Mouse (Mus musculus) heart, embryonic 14.5 days (tissue): ENCODE results near the gene Bglap3. TPM values are rescaled to one million over a fixed set of nuclear protein-coding genes. Genes with fewer than 3 reads are reported as not detected.

Experiments
- ATAC-seq: fragments of 200-750 bp; cut with Nextera tagmentation; 2 replicates; pipeline ENCODE4 v1.8.0; 2017; ENCODE audit warnings: low read depth, moderate TSS enrichment; ENCODE audit not compliant: insufficient number of reproducible peaks, insufficient read depth, low FRiP score
- H3K27ac ChIP-seq, 2 experiments: fragments of 200-500 bp in 1 of 2; fragments of 300-500 bp in 1 of 2; sonication (generic) in 1 of 2; replicated peaks in 1 of 2; 2 replicates each; pipeline ENCODE4 v1.5.1; 2012 to 2014; ENCODE audit warnings: low read depth in 2 of 2, low read length in 2 of 2, control low read depth in 1 of 2, mild to moderate bottlenecking in 1 of 2, mixed read lengths in 1 of 2; ENCODE audit not compliant: control insufficient read depth in 1 of 2, insufficient read depth in 1 of 2
- H3K27me3 ChIP-seq: fragments of 300-500 bp; sonication (generic); 2 replicates; pipeline ENCODE4 v1.6.1; 2014; ENCODE audit warnings: mild to moderate bottlenecking, low read length, control low read depth; ENCODE audit not compliant: control insufficient read depth, insufficient read depth
- H3K36me3 ChIP-seq: fragments of 300-500 bp; sonication (generic); 2 replicates; pipeline ENCODE4 v1.6.1; 2014; ENCODE audit warnings: mild to moderate bottlenecking, control low read depth, low read length, mixed read lengths; ENCODE audit not compliant: control insufficient read depth, insufficient read depth
- H3K4me1 ChIP-seq, 2 experiments: fragments of 200-500 bp in 1 of 2; fragments of 300-500 bp in 1 of 2; sonication (generic) in 1 of 2; 2 replicates each; pipeline ENCODE4 v1.6.1; 2012 to 2014; ENCODE audit warnings: low read length in 2 of 2, control low read depth in 1 of 2, mixed read lengths in 1 of 2; ENCODE audit not compliant: control insufficient read depth in 2 of 2, insufficient read depth in 2 of 2
- H3K4me2 ChIP-seq: fragments of 300-500 bp; sonication (generic); 2 replicates; pipeline ENCODE4 v1.6.1; 2014; ENCODE audit warnings: mild to moderate bottlenecking, low read length
- H3K4me3 ChIP-seq, 2 experiments: fragments of 200-500 bp in 1 of 2; fragments of 300-500 bp in 1 of 2; sonication (generic) in 1 of 2; 2 replicates each; pipeline ENCODE4 v1.5.1; 2012 to 2014; ENCODE audit warnings: low read length in 2 of 2, mild to moderate bottlenecking in 2 of 2, control low read depth in 1 of 2, low read depth in 1 of 2, moderate library complexity in 1 of 2; ENCODE audit not compliant: control insufficient read depth in 1 of 2, insufficient read depth in 1 of 2
- H3K9ac ChIP-seq: fragments of 300-500 bp; sonication (generic); 2 replicates; pipeline ENCODE4 v1.6.1; 2014; ENCODE audit warnings: mild to moderate bottlenecking, low read length
- H3K9me3 ChIP-seq: fragments of 300-500 bp; sonication (generic); 2 replicates; pipeline ENCODE4 v1.6.1; 2016; ENCODE audit warnings: low read length, control low read depth; ENCODE audit not compliant: control insufficient read depth
- WGBS: fragments of 180-500 bp; shearing (Covaris S2); extraction: QIAGEN DNeasy Blood & Tissue Kit; methylation state at CpG from one replicate; pipeline ENCODE4 v1.1.7; 2014; 5-methylcytosine and 5-hydroxymethylcytosine counted together
- polyA plus RNA-seq: library from polyadenylated mRNA; unstranded; fragments of >200 nt; fragmentation: Nextera tagmentation; extraction: Ambion mirVana; gene quantifications from 2 replicates; pipeline ENCODE4 v1.2.1, GENCODE M21; 2014

Gene Bglap3
- polyA plus RNA-seq, 1 experiment from 2014 or later, result not detected

DNA sequence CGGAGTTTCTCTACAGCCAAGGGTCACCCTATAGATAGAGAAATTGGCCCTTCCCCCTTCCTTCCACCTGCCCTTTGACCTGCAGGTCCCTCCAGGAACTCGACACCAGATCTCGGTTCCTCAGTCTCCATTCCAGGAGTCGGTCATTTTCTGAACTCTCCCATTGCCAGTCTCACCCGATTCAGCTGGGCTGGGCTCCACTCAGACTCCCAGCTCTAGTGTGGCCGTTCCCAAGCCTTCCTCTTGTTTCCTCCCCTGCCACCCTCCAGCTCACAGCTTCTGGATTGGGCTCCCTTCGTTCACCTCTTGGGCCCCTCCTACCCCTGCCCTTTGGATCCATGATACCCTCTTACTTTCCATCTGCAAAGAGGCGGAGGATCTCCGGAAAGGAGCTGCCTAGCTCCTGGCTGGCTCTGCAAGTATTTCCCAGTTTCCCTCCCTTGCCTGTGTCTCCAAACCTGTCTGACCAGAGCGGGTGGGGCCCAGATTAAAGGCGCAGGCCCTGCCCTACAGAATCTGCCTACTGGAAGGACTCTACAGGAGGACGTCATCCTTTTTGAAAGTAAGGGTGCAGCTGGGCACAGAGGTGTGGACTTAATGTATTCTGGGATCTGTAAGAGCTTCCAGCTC lies 38.4 kb downstream of the Bglap3 start:
- Histone ChIP-seq H3K27ac (no peak overlapping the region), H3K9ac (no peak overlapping the region), H3K36me3 (peaks cover 6% of the 10 kb centered on the region), H3K27me3 (no peaks in the 10 kb centered on the region), H3K4me3 (no peak overlapping the region), H3K4me2 (no peak overlapping the region), H3K9me3 (no peaks in the 10 kb centered on the region), H3K4me1 (peaks cover 11 to 24% of the 10 kb centered on the region in 2 experiments)
- no peak for ATAC-seq
- 50% methylated on average over 12 of the region's 12 CpGs for WGBS

DNA sequence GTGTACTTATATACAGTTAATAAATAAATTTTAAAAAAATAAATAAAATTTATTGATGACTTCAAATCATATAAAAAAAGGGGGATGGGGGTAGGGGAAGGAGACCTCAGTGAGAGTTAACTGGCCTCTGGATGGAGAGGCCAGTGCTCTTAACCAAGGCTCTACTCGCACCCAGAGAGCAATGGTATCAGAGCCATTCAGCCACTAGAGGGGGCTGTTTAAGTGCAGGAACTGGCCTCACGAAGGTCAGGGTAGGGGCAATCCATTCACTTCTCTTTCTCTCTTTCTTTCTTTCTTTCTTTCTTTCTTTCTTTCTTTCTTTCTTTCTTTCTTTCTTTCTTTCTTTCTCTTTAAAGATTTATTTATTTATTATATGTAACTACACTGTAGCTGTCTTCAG lies 41.3 kb downstream of the Bglap3 start:
- Histone ChIP-seq H3K36me3 (peaks cover 33% of the 10 kb centered on the region), H3K27me3 (no peaks in the 10 kb centered on the region), H3K9me3 (no peaks in the 10 kb centered on the region), H3K4me2 (no peak overlapping the region), H3K27ac (no peak overlapping the region), H3K9ac (no peak overlapping the region), H3K4me1 (peaks cover 4 to 6% of the 10 kb centered on the region in 2 experiments; a peak in 3 of 4 replicates), H3K4me3 (no peak overlapping the region)
- WGBS, result 27% methylated on average over 2 of the region's 2 CpGs
- no peak for ATAC-seq

DNA sequence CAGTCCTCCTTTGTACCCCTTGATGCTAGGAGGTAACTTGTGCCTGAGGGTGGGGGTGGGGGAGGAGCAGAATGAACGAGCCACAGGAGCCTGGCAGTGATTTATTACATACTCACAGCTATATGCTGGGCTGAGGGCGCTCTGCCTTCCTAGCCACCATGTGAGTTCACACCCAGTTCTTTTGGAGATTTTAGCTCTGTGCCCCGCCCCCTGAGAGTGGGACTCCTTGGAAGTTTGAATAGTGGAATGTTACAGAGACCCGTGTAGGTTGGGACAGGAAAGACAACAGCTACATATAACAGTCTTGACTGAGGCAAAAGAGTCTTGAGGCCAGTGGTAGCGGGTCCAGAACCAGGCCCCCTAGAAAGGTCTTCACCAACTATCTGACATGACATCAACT lies 43.6 kb downstream of the Bglap3 start:
- no peak overlapping the region for H3K4me2 ChIP-seq
- peaks cover 35% of the 10 kb centered on the region for H3K36me3 ChIP-seq
- H3K4me3 ChIP-seq, result no peak overlapping the region
- no peak for ATAC-seq
- peaks cover 5 to 14% of the 10 kb centered on the region in 2 experiments; a peak in 3 of 4 replicates for H3K4me1 ChIP-seq
- WGBS, result 77% methylated on average over 5 of the region's 5 CpGs
- no peak overlapping the region for H3K27ac ChIP-seq
- no peak overlapping the region for H3K9ac ChIP-seq
- H3K27me3 ChIP-seq, result no peaks in the 10 kb centered on the region
- H3K9me3 ChIP-seq, result no peaks in the 10 kb centered on the region

DNA sequence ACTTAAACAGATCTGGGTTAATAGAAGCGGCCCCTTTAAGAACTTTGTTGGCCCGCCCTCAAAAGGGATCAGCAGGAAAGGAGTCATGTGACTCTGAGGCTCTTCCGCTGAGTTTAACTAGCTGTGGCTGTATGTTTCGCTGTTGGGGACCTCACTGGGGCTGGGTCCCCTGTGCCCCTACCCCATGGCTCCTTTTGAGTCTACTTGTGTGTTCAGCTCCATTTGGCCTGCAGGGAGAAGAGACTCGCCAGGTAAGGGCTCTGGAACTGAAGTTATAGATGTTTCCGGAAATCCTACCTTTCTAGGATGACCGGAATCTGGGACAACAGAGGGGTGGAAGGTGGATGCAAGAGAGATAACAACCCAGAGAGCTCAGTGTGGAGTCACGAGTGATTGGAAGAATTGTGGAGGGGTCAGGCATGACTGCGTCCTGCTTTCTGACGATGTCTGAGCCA lies 47.6 kb downstream of the Bglap3 start, which contains the start of gene Glmp:
Gene Glmp, plus strand, starts transcription at position 73 of the 455 bp plus-strand sequence.
- Histone ChIP-seq H3K4me3 (peak within 1 kb of the TSS; percentile 60 to 86), H3K27me3 (no peaks in the 10 kb centered on the region), H3K27ac (peak within 1 kb of the TSS in 1 of 2 experiments; percentile 52; a peak in 2 of 4 replicates), H3K9me3 (no peaks in the 10 kb centered on the region), H3K4me1 (peaks cover 4 to 14% of the 10 kb centered on the region in 2 experiments; a peak in 3 of 4 replicates), H3K36me3 (peaks cover 70% of the 10 kb centered on the region), H3K4me2 (peak within 1 kb of the TSS; percentile 92), H3K9ac (peak within 1 kb of the TSS; percentile 92)
- 1% methylated on average over 10 of the region's 10 CpGs for WGBS
- peak; percentile 37 for ATAC-seq

Other genes starting within 250 kb of the Bglap3 start
- gene Mef2d, start 230.4 kb downstream of the Bglap3 start, polyA plus RNA-seq, result 52.1 and 52.7 TPM in 2 replicates
- not detected in 2 replicates for gene Rhbg, start 118.0 kb downstream of the Bglap3 start, polyA plus RNA-seq
- gene Gm38392, start 85.5 kb downstream of the Bglap3 start, polyA plus RNA-seq, result 0.23 TPM in 1 of 2 replicates, not detected in the other
- 12.2 and 14.4 TPM in 2 replicates for gene Tsacc, start 75.7 kb downstream of the Bglap3 start, polyA plus RNA-seq
- gene Cct3, start 75.6 kb downstream of the Bglap3 start, polyA plus RNA-seq, result 386 and 393 TPM in 2 replicates
- gene Glmp, start 47.7 kb downstream of the Bglap3 start, polyA plus RNA-seq, result 98.1 and 126 TPM in 2 replicates
- gene Tmem79, start 36.6 kb downstream of the Bglap3 start, polyA plus RNA-seq, result 1.1 TPM in 2 replicates
- 30.9 and 34.3 TPM in 2 replicates for gene Smg5, start 36.5 kb downstream of the Bglap3 start, polyA plus RNA-seq
- gene Paqr6, start 8.2 kb downstream of the Bglap3 start, polyA plus RNA-seq, result 3.0 and 3.3 TPM in 2 replicates
- not detected in 2 replicates for gene Bglap2, start 6.0 kb upstream of the Bglap3 start, polyA plus RNA-seq
- not detected in 2 replicates for gene Bglap, start 11.7 kb upstream of the Bglap3 start, polyA plus RNA-seq
- gene Pmf1, start 37.6 kb upstream of the Bglap3 start, polyA plus RNA-seq, result 94.3 and 95.5 TPM in 2 replicates
- 12.3 and 14.3 TPM in 2 replicates for gene Slc25a44, start 52.4 kb upstream of the Bglap3 start, polyA plus RNA-seq
- 0.94 and 1.4 TPM in 2 replicates for gene Sema4a, start 88.4 kb upstream of the Bglap3 start, polyA plus RNA-seq
- gene Lmna, start 137.2 kb upstream of the Bglap3 start, polyA plus RNA-seq, result 76.7 and 84.1 TPM in 2 replicates
- gene Mex3a, start 159.7 kb upstream of the Bglap3 start, polyA plus RNA-seq, result 9.0 and 11.0 TPM in 2 replicates
- gene Rab25, start 175.6 kb upstream of the Bglap3 start, polyA plus RNA-seq, result 0.30 TPM in 1 of 2 replicates, not detected in the other
- gene Lamtor2, start 180.3 kb upstream of the Bglap3 start, polyA plus RNA-seq, result 75.6 and 87.5 TPM in 2 replicates
- gene Ubqln4, start 181.0 kb upstream of the Bglap3 start, polyA plus RNA-seq, result 37.4 and 37.5 TPM in 2 replicates
- gene Ssr2, start 203.1 kb upstream of the Bglap3 start, polyA plus RNA-seq, result 178 and 181 TPM in 2 replicates
- 92.6 and 94.2 TPM in 2 replicates for gene Arhgef2, start 233.2 kb upstream of the Bglap3 start, polyA plus RNA-seq